Mouse (Mus musculus) thymus, postnatal 25 days (tissue): ENCODE measurements around the gene Tpp2.

ENCODE experiments used
- DNase-seq: peaks from one replicate; pipeline ENCODE4 v3.0.0; 2022

Gene Tpp2

GRCm38 (mm10) chr1:43933488-43934415, at the start of gene Tpp2:
Tpp2 (plus strand) TSS chr1:43933647.
- DNase-seq: peak; percentile 93

DNA sequence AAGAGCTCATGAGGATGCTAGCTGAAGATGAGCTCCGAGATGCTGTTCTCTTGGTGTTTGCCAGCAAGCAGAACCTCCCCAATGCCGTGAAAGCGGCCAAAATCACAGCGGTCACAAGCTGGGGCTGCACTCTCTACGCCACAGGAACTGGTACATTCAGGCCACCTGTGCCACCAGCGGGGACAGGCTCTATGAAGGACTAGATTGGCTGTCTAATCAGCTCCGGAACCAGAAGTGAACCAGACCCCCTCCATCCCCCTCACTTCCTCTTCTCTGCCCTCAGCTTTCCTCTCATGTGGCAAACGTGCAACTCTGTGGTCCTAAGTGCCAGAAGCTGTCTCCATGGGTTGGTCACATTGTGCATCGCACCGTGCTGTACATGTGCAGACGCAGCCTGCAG, 45.1 kb upstream of the Tpp2 start:
- peak; percentile 29 for DNase-seq

GRCm38 (mm10) chr1:43895742-43896141, 37.7 kb upstream of the Tpp2 start:
- DNase-seq: no peak

DNA sequence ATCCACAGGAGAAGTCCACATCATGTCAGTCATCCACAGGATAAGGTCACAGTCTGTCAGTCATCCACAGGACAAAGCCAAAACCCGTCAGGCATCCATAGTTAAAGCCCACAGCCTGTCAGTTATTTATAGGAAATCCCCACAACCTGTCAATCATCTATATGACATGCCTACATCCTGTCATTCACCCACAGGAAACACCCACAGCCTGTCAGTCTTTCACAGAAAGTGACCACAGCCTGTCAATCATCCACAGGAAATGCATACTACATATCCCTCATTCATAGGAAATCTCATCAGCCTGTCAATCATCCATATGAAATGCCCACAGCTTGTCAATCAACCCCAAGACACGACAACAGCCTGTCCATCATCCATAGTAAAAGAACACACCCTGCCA, 36.3 kb upstream of the Tpp2 start:
- no peak for DNase-seq

GRCm38 (mm10) chr1:43897987-43898386, 35.5 kb upstream of the Tpp2 start:
- DNase-seq: no peak

- DNase-seq: peak; percentile 85
Observed at GRCm38 (mm10) chr1:43898991-43899714, 34.3 kb upstream of the Tpp2 start.

DNA sequence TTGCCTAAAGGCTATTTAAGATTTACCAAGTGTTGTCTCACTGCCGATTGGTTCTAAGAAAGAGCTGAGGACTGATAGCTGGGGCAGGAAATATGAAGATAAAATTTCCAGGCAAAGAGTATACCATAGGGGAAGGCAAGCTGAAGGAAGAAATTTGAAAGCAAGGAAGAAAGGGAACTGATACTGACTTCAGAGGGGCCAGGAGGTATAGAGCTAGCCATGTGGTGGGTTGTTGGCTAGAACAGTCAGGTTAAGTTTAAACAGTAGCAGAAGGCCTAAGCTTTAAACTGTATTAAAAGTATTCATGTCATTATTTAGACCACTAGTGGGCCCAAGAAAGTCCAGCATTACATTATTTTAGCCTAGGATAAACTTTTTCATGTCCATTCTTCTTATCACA, 31.0 kb upstream of the Tpp2 start:
- no peak for DNase-seq

GRCm38 (mm10) chr1:43902855-43903254, 30.6 kb upstream of the Tpp2 start:
- no peak for DNase-seq

- DNase-seq: no peak
Observed at GRCm38 (mm10) chr1:43915428-43915827, 18.0 kb upstream of the Tpp2 start.

DNA sequence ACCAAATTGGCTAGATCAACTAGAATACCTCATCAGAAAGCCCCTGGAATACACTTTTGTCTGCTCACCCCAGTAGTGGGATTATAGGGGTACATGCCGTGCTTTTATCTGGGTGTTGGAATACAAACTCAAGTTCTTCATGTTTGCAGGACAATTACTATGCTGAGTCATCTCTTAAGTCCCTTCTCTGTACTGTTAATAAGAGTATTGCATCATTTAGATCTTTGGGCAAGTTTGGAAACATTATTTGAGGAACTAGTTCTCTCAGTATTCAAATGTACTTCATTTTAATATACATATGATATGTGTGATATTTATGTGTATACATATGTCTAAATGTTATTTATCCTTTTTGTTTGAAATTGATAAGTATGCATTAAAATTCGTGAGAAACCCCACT, 16.6 kb upstream of the Tpp2 start:
- no peak for DNase-seq

DNA sequence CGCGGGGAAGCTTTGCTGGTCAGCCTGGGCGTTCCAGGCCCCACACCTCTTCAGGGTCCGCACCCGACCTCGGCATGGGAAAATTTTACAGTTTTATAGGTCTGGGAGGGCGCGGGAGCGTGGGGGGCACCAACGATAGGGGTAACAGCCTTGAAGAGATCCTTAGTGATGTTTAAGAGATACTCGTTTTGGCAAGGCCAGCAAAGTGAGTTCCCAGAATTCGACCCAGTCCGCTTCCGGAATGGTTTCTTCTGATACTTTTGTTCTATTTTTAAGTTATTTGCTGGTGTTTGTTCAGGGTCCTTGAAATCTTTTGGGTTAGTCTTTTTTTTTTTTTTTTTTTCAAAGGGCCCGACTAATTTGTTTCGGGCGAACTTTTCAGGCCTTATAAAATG, 966 bp downstream of the Tpp2 start:
- no peak for DNase-seq

GRCm38 (mm10) chr1:43939310-43939709, 5.9 kb downstream of the Tpp2 start:
- no peak for DNase-seq

DNA sequence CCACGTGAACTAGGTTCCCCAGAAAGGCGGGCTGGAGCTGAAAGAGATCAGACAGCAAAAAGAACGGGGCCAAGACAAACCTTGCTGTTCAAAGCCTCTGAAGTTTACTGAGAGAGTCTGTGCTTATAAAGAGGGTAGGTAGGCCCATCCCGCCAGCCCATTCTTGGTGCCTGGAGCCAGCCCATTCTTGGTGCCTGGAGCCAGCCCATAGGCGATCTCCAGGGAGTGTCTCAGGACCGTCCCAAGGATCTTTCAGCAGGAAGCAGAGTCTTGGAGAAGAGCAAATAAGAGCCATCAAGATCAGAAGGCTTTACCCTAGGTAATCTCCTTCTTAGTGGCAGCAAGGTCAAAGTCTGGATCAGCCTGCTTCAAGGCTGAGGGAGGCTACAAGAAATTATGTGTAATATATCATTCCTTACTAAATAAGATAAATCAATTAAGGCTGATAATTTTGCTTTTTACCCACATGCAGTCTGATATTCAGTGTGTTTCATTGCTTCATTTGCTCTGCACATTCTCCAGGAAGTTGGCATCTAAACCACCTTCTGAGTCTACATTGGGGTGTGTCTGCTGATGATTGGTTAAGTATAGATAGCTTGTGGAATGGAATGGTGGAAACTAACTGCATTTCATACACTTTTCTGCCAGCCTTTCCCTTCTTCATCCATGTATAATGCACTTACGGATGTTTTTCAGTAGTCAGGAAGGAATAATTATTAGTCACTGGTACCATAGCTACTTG, 8.2 kb downstream of the Tpp2 start:
- DNase-seq: no peak

DNA sequence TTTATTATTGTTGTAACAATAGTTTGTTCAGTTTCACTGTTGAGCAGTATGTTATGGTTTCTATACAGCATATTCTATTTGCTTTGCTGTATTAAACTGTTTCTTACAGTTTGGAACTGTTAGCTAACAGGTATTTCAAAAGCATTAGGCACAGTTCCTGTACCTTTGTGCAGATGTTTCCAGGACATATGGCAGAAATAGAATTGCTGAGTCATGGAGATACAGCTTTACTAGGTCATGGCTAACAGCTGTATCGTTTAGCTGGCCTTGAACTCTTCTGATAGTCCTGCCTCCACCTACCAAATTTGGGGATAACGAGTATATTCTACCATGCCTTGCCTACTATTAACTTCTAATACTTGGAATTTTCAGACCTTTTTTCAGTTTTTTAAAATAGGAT, 9.4 kb downstream of the Tpp2 start:
- no peak for DNase-seq

DNA sequence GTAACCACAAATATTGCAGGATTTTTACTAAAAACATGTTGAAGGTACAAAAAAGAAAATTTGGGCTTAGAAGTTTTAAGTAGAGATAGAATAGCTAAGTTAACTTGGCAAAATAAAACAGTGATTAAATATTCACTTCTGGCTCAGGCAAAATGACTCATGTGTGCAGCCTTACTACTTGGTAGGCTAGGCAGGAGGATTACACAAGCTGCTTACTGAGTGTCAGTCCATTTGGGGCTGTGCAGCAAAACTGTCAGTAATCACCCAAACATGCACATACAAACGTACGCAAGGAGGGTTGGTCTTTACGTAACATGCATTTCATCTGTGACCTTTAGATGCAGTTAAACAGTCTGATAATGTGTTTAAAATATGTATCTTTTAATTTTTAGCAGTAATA, 20.2 kb downstream of the Tpp2 start:
- DNase-seq: no peak

GRCm38 (mm10) chr1:43964381-43964780, 30.9 kb downstream of the Tpp2 start:
- no peak for DNase-seq

DNA sequence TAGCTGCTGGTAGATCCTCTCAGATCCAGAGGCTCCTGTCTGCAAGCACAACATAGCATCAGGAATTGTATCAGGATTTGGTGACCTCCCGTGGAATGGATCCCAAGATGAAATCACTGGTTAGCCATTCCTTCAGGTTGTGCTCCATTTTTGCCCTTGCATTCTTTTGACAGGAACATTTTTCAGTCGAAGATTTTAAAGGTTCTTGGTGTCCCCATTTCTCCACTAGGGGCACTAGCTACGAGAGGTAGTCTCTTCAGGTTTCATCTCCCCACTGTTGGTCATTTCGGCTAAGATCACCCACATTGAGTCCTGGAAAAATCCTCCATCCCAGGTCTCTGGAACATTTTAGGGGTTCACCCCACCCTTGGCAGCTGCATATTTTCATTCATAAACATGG, 33.3 kb downstream of the Tpp2 start:
- no peak for DNase-seq

GRCm38 (mm10) chr1:43969361-43969760, 35.9 kb downstream of the Tpp2 start:
- no peak for DNase-seq

- no peak for DNase-seq
Observed at GRCm38 (mm10) chr1:43971089-43971488, 37.6 kb downstream of the Tpp2 start.

GRCm38 (mm10) chr1:43996914-43997589, 63.6 kb downstream of the Tpp2 start:
- DNase-seq: no peak

DNA sequence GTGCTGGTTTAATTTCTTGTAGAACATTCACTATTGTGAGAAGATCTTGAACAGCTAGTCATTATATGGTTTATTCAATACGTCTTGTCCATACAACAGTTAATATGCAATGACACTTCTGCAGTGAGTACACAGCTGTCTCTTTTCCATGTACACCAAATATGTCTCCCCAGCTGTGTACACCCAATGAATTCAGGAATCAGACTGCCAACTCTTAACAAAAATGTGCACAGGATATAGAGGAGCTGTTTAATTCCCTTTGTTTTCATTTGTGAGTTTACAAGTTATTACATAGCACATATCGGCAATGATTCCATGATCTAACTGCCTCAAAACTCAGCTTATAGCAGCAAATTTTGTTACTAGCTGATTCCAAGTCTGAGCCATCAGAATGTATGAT, 71.1 kb downstream of the Tpp2 start:
- DNase-seq: no peak

DNA sequence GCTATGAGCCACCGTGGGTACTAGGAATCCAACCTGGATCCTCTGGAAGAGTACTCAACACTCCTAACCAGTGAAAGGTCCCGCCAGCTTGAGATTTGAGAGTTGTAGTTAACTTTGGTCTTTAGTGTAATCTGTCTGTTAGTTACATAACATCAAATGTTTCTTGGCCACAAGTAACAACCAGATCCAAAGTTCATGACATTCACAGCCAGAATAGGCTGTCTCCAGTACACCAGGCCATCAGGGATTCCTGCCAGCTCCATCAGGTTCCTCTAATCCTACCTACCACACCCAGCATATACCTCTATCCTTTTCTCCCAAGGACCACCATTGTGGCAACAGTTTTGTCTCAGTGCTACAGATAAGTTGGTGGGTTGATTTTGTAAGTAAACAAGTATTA, 82.1 kb downstream of the Tpp2 start:
- no peak for DNase-seq

DNA sequence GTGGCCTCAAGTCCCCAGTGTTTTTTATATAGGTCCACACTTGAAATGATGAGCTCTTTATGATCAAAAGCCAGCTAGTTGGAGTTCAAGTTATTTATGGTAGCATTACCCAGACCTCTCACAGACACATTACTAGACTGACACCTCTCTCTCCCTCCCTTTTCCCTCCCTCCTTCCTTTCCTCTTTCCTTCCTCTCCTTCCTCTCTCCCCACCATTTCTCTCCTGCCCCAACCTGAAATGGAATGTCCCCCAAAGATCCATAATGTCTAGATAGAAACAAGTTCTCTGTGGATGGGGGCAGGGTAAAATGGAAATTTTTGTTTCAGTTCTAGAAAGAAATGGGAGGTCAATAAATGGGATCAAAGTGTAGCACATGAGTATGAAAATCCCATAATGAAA, 86.5 kb downstream of the Tpp2 start, which contains the start of gene Mettl21c:
Gene Mettl21c (minus strand): TSS at position 101 of the 400 bp plus-strand sequence.
- no peak for DNase-seq
